Mouse (Mus musculus) bone marrow, adult 2 months (tissue): ENCODE results near the gene Setd1b.

Experiments
- CTCF ChIP-seq: fragments of 200-500 bp; IDR thresholded peaks from 2 replicates; pipeline ENCODE4 v1.5.1; 2011; ENCODE audit warnings: low read length, control low read depth; ENCODE audit not compliant: control insufficient read depth, insufficient read depth
- POLR2A ChIP-seq: fragments of 200-500 bp; IDR thresholded peaks from 2 replicates; pipeline ENCODE4 v1.6.1; 2011; ENCODE audit warnings: low read depth, mild to moderate bottlenecking, control low read depth, low read length, borderline replicate concordance; ENCODE audit not compliant: control insufficient read depth

GRCm38 (mm10) chr5:123190912-123191311, 48.9 kb downstream of the Setd1b start:
- TF ChIP-seq POLR2A, result no peak
- no peak for TF ChIP-seq CTCF
